In the genomic region with DNA sequence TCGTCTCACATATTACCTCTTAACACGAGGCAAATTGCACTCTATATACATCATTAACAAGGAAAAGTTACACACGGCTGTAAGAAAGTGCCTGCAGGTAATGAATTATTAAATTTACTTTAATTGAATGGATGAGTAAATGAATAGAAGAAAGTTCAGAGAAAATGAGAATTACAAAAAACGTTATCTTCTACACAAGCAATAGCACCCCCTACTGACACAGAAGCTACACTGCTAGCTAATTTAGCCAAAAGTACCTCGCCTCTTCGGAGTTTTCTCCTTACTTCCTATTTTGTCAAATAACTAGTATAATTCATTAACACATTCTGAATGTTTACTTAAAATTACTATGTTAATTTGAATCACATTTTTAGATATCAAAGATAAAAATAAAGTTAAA, we compare ENCODE assay signal across 8 mouse cellular contexts. TPM values are rescaled to one million over a fixed set of nuclear protein-coding genes. Genes with fewer than 3 reads are reported as not detected.
DNase-seq lines count a peak whose midpoint lies in the region; ATAC-seq and TF ChIP-seq lines count a peak whose summit lies in the region.

No protein-coding gene starts in this region.

- 58% methylated on average over 6 of the region's 6 CpGs for WGBS in hindbrain, embryonic 16.5 days
- 74% methylated on average over 6 of the region's 6 CpGs for WGBS in hindbrain, embryonic 10.5 days
- 54% methylated on average over 6 of the region's 6 CpGs for WGBS in stomach, postnatal 0 days

- no peaks in the 10 kb centered on the region for H3K9me3 ChIP-seq in hindbrain, embryonic 16.5 days (ENCODE audit: control insufficient read depth, low read length)
- no peaks in the 10 kb centered on the region for H3K9me3 ChIP-seq in hindbrain, embryonic 10.5 days
- no peaks in the 10 kb centered on the region for H3K9me3 ChIP-seq in stomach, postnatal 0 days (ENCODE audit: control insufficient read depth, low read length)

- H3K4me1 ChIP-seq in hindbrain, embryonic 16.5 days (ENCODE audit: control insufficient read depth, insufficient read depth, low read depth, low read length), result no peaks in the 10 kb centered on the region
- H3K4me1 ChIP-seq in hindbrain, embryonic 10.5 days (replicated peaks), result peaks cover under 1% of the 10 kb centered on the region; the same call in 1 of the 2 replicates
- no peaks in the 10 kb centered on the region for H3K4me1 ChIP-seq in stomach, postnatal 0 days (replicated peaks; ENCODE audit: control insufficient read depth, insufficient read depth)

- no peak for DNase-seq in hindbrain, embryonic 10.5 days (ENCODE audit: low spot score)
- DNase-seq in right cerebral cortex, adult 2 months (ENCODE audit: low spot score in 2 of 2), result peak; percentile 29 to 32
- no peak for DNase-seq in right cerebral cortex, postnatal 25 days
- DNase-seq in c-Kit-positive CD71-positive TER-119-positive erythroid progenitor cells, embryonic 14.5 days (ENCODE audit: low spot score), result peak; percentile 48
- no peak for DNase-seq in stomach, postnatal 0 days (ENCODE audit: low spot score)
- DNase-seq in ovary, postnatal 10 days (ENCODE audit: low spot score), result no peak
- no peak for DNase-seq in gastrocnemius, postnatal 36 days

- peak; percentile 77 for TF ChIP-seq CTCF in stomach, postnatal 0 days (IDR thresholded peaks at IDR 0.05; ENCODE audit: low read depth)

- peak; percentile 73 for ATAC-seq in hindbrain, embryonic 16.5 days
- ATAC-seq in stomach, postnatal 0 days (ENCODE audit: low FRiP score, low TSS enrichment), result no peak

- no peak overlapping the region for H3K4me3 ChIP-seq in hindbrain, embryonic 16.5 days (ENCODE audit: low read length)
- no peak overlapping the region for H3K4me3 ChIP-seq in hindbrain, embryonic 10.5 days
- no peak overlapping the region for H3K4me3 ChIP-seq in stomach, postnatal 0 days (ENCODE audit: low read depth, low read length)

- intact Hi-C loops in gastrocnemius, postnatal 36 days (cut with DNase I), result loop anchor here (10.0 kb wide), 2 partner anchors 240 to 330 kb away; no protein-coding TSS in a partner anchor

- H3K4me2 ChIP-seq in hindbrain, embryonic 16.5 days (ENCODE audit: low read length), result no peak overlapping the region
- H3K4me2 ChIP-seq in stomach, postnatal 0 days (replicated peaks; ENCODE audit: low read depth), result no peak overlapping the region

- H3K27ac ChIP-seq in hindbrain, embryonic 16.5 days (ENCODE audit: low read depth, low read length), result no peak overlapping the region
- no peak overlapping the region for H3K27ac ChIP-seq in hindbrain, embryonic 10.5 days
- H3K27ac ChIP-seq in stomach, postnatal 0 days (replicated peaks), result no peak overlapping the region

- no peaks in the 10 kb centered on the region for H3K27me3 ChIP-seq in hindbrain, embryonic 16.5 days (replicated peaks; ENCODE audit: control insufficient read depth, insufficient read depth, low read length)
- H3K27me3 ChIP-seq in hindbrain, embryonic 10.5 days (ENCODE audit: insufficient read depth, poor library complexity, severe bottlenecking), result no peaks in the 10 kb centered on the region
- H3K27me3 ChIP-seq in stomach, postnatal 0 days (ENCODE audit: control insufficient read depth, insufficient read depth, low read length), result no peaks in the 10 kb centered on the region

- no peak for TF ChIP-seq EP300 in stomach, postnatal 0 days (optimal IDR thresholded peaks at IDR 0.05)

- no peak overlapping the region for H3K9ac ChIP-seq in hindbrain, embryonic 16.5 days (ENCODE audit: low read depth, low read length)
- H3K9ac ChIP-seq in stomach, postnatal 0 days (ENCODE audit: low read length), result no peak overlapping the region

- H3K36me3 ChIP-seq in hindbrain, embryonic 16.5 days (ENCODE audit: control insufficient read depth, insufficient read depth, low read length), result no peaks in the 10 kb centered on the region
- 0 out of 2 replicates have a peak, but pooled peaks cover 11% of the 10 kb centered on the region for H3K36me3 ChIP-seq in hindbrain, embryonic 10.5 days
- H3K36me3 ChIP-seq in stomach, postnatal 0 days (ENCODE audit: control insufficient read depth, insufficient read depth, low read length), result no peaks in the 10 kb centered on the region

RNA-seq across cellular contexts. Expression of gene Ift80, which starts 49.9 kb away (rescaled TPM):
- 7.8 and 9.1 TPM in 2 replicates for polyA plus RNA-seq in hindbrain, embryonic 16.5 days (2015; fragmentation: Nextera tagmentation; extraction: Ambion mirVana)
- 12.9 and 18.2 TPM in 2 replicates for polyA plus RNA-seq in hindbrain, embryonic 10.5 days (2016; fragmentation: Nextera tagmentation; extraction: Ambion mirVana)
- 2.2 TPM in 2 replicates for polyA plus RNA-seq in stomach, postnatal 0 days (2015; fragmentation: Nextera tagmentation; extraction: Ambion mirVana)
- total RNA-seq in gastrocnemius, postnatal 36 days (2021), result 1 to 10 TPM; 2.6 to 3.9 TPM

RNA-seq across cellular contexts. Expression of gene Smc4, which starts 50.1 kb away (rescaled TPM):
- polyA plus RNA-seq in hindbrain, embryonic 16.5 days (2015; fragmentation: Nextera tagmentation; extraction: Ambion mirVana), result 36.1 and 37.5 TPM in 2 replicates
- polyA plus RNA-seq in hindbrain, embryonic 10.5 days (2016; fragmentation: Nextera tagmentation; extraction: Ambion mirVana), result 101 and 172 TPM in 2 replicates
- 47.7 and 56.4 TPM in 2 replicates for polyA plus RNA-seq in stomach, postnatal 0 days (2015; fragmentation: Nextera tagmentation; extraction: Ambion mirVana)
- 1 to 10 TPM; 7.6 to 9.0 TPM for total RNA-seq in gastrocnemius, postnatal 36 days (2021)

Comparison
In these comparisons a context has a peak if more than half of its experiments do, and no peak if none do; other contexts are left out.
1. DNase-seq: peak in right cerebral cortex, adult 2 months (2 of 2) and c-Kit-positive CD71-positive TER-119-positive erythroid progenitor cells, embryonic 14.5 days (single experiment); none in hindbrain, embryonic 10.5 days (single experiment), right cerebral cortex, postnatal 25 days (single experiment), stomach, postnatal 0 days (single experiment), ovary, postnatal 10 days (single experiment) and gastrocnemius, postnatal 36 days (0 of 2).